8 mouse cellular contexts compared by ENCODE assay signal in genomic region chr10:128546361-128546760, GRCm38 (mm10). TPM values are rescaled to one million over a fixed set of nuclear protein-coding genes. Genes with fewer than 3 reads are reported as not detected.
DNase-seq lines count a peak whose midpoint lies in the region; ATAC-seq and TF ChIP-seq lines count a peak whose summit lies in the region.

No protein-coding gene starts in this region.

- peak overlapping the region; percentile 28; the same call in 1 of the 2 replicates for H3K9ac ChIP-seq in liver, adult 2 months (ENCODE audit: low read depth, low read length)
- H3K9ac ChIP-seq in heart, embryonic 12.5 days = peak overlapping the region; percentile 83
- H3K9ac ChIP-seq in liver, embryonic 16.5 days (ENCODE audit: low read depth, low read length) = peak overlapping the region; percentile 81

- H3K4me1 ChIP-seq in liver, adult 2 months (ENCODE audit: control insufficient read depth, insufficient read depth, low read length) = peaks cover 5% of the 10 kb centered on the region; the same call in 1 of the 2 replicates
- no peaks in the 10 kb centered on the region for H3K4me1 ChIP-seq in brown adipose tissue, adult 24 weeks (ENCODE audit: control insufficient read depth, insufficient read depth, insufficient read length, low read length)
- peaks cover 25% of the 10 kb centered on the region for H3K4me1 ChIP-seq in heart, embryonic 12.5 days (replicated peaks)
- H3K4me1 ChIP-seq in liver, embryonic 16.5 days (ENCODE audit: control insufficient read depth, low read depth, low read length) = peaks cover 12% of the 10 kb centered on the region

- 5% methylated on average over 4 of the region's 4 CpGs for WGBS in liver, adult 2 months
- 11% methylated on average over 4 of the region's 4 CpGs for WGBS in heart, embryonic 12.5 days
- WGBS in liver, embryonic 16.5 days (ENCODE audit: insufficient replicate concordance) = 5% methylated on average over 4 of the region's 4 CpGs

- 0 out of 2 replicates have a peak overlapping the region, but pooled peaks have one; percentile 39 for H3K27ac ChIP-seq in liver, adult 2 months (replicated peaks; ENCODE audit: insufficient read depth, low read depth, low read length)
- H3K27ac ChIP-seq in brown adipose tissue, adult 24 weeks (replicated peaks; ENCODE audit: low read depth, low read length) = peak overlapping the region; percentile 87
- H3K27ac ChIP-seq in heart, embryonic 12.5 days (ENCODE audit: poor library complexity, severe bottlenecking) = peak overlapping the region; percentile 96; the same call in 1 of the 2 replicates
- H3K27ac ChIP-seq in liver, embryonic 16.5 days (ENCODE audit: low read length) = peak overlapping the region; percentile 83

- H3K9me3 ChIP-seq in heart, embryonic 12.5 days (replicated peaks) = no peaks in the 10 kb centered on the region
- H3K9me3 ChIP-seq in liver, embryonic 16.5 days (replicated peaks; ENCODE audit: control insufficient read depth, low read length) = no peaks in the 10 kb centered on the region

- H3K79me2 ChIP-seq in liver, adult 2 months (ENCODE audit: control insufficient read depth, insufficient read depth, low read length) = no peaks in the 10 kb centered on the region; the same call in 1 of the 2 replicates

- peak overlapping the region; percentile 93 for H3K4me2 ChIP-seq in heart, embryonic 12.5 days
- peak overlapping the region; percentile 86 for H3K4me2 ChIP-seq in liver, embryonic 16.5 days (ENCODE audit: low read depth, low read length)

- peak overlapping the region; percentile 80; the same call in 1 of the 2 replicates for H3K4me3 ChIP-seq in liver, adult 2 months (ENCODE audit: insufficient read depth, low read depth, low read length)
- H3K4me3 ChIP-seq in brown adipose tissue, adult 24 weeks (ENCODE audit: insufficient read depth, low read depth, low read length) = peak overlapping the region; percentile 72
- peak overlapping the region; percentile 70 for H3K4me3 ChIP-seq in heart, embryonic 12.5 days
- H3K4me3 ChIP-seq in liver, embryonic 16.5 days (ENCODE audit: low read depth, low read length) = peak overlapping the region; percentile 75

- H3K27me3 ChIP-seq in liver, adult 2 months (ENCODE audit: control insufficient read depth, insufficient read depth, low read length) = no peaks in the 10 kb centered on the region
- H3K27me3 ChIP-seq in heart, embryonic 12.5 days (replicated peaks) = no peaks in the 10 kb centered on the region
- no peaks in the 10 kb centered on the region for H3K27me3 ChIP-seq in liver, embryonic 16.5 days (ENCODE audit: control insufficient read depth, insufficient read depth, low read depth, low read length)
- H3K27me3 ChIP-seq in splenic B cell, adult 2 months (ENCODE audit: control insufficient read depth, insufficient read depth, low read length, poor library complexity, severe bottlenecking) = no peaks in the 10 kb centered on the region

- peak; percentile 55 for DNase-seq in liver, adult 2 months (ENCODE audit: extremely low read depth, low read depth, low spot score)
- DNase-seq in liver = no peak
- peak; percentile 64 for DNase-seq in splenic B cell, adult 2 months (ENCODE audit: low read depth, low spot score)
- no peak for DNase-seq in gastrocnemius, postnatal 10 days
- no peak for DNase-seq in spleen, postnatal 10 days (ENCODE audit: low spot score in 2 of 2)

- TF ChIP-seq POLR2A in liver, adult 2 months (IDR thresholded peaks at IDR 0.05; ENCODE audit: extremely low read depth, insufficient read depth, low read length) = no peak

- no peak for TF ChIP-seq CTCF in liver, adult 2 months (IDR thresholded peaks at IDR 0.05; ENCODE audit: low read depth, low read length)

- no peak for ATAC-seq in heart, embryonic 12.5 days (ENCODE audit: insufficient number of reproducible peaks, low FRiP score)
- no peak for ATAC-seq in liver, embryonic 16.5 days (ENCODE audit: low read depth)

- peaks cover 26% of the 10 kb centered on the region for H3K36me3 ChIP-seq in liver, adult 2 months (ENCODE audit: control insufficient read depth, insufficient read depth, low read length)
- peaks cover 40% of the 10 kb centered on the region for H3K36me3 ChIP-seq in heart, embryonic 12.5 days
- H3K36me3 ChIP-seq in liver, embryonic 16.5 days (ENCODE audit: control insufficient read depth, insufficient read depth) = peaks cover 22% of the 10 kb centered on the region
- H3K36me3 ChIP-seq in splenic B cell, adult 2 months (ENCODE audit: control insufficient read depth, insufficient read depth, low read length, poor library complexity, severe bottlenecking) = peaks cover 18% of the 10 kb centered on the region

RNA-seq across cellular contexts. Expression of gene Zc3h10, which starts 1.2 kb away (rescaled TPM):
- total RNA-seq in liver, adult 2 months (2014; rRNA removed) = 3.2 and 4.4 TPM in 2 replicates
- 6.8 and 8.1 TPM in 2 replicates for polyA plus RNA-seq in liver, adult 2 months (2012; rRNA removed)
- polyA plus RNA-seq in brown adipose tissue, adult 24 weeks (2012; ENCODE audit: insufficient read depth, insufficient read length, missing spikeins) = 4.7 TPM in 2 replicates
- polyA plus RNA-seq in heart, embryonic 12.5 days (2016; fragmentation: Nextera tagmentation; extraction: Ambion mirVana) = 10.2 and 11.9 TPM in 2 replicates
- 4.9 and 5.7 TPM in 2 replicates for polyA plus RNA-seq in liver, embryonic 16.5 days (2015; fragmentation: Nextera tagmentation; extraction: Ambion mirVana)
- 1 to 10 TPM; 5.2 to 6.3 TPM for total RNA-seq in gastrocnemius, postnatal 10 days (2021)

RNA-seq across cellular contexts. Expression of gene Rpl41, which starts 2.7 kb away (rescaled TPM):
- 921 and 1,015 TPM in 2 replicates for total RNA-seq in liver, adult 2 months (2014; rRNA removed)
- 794 TPM in 2 replicates for polyA plus RNA-seq in liver, adult 2 months (2012; rRNA removed)
- 1,628 and 2,018 TPM in 2 replicates for polyA plus RNA-seq in brown adipose tissue, adult 24 weeks (2012; ENCODE audit: insufficient read depth, insufficient read length, missing spikeins)
- 2,275 and 2,341 TPM in 2 replicates for polyA plus RNA-seq in heart, embryonic 12.5 days (2016; fragmentation: Nextera tagmentation; extraction: Ambion mirVana)
- 2,106 and 2,245 TPM in 2 replicates for polyA plus RNA-seq in liver, embryonic 16.5 days (2015; fragmentation: Nextera tagmentation; extraction: Ambion mirVana)
- total RNA-seq in gastrocnemius, postnatal 10 days (2021) = 1,000 to 10,000 TPM; 1,962 to 2,082 TPM

RNA-seq across cellular contexts. Expression of gene Pa2g4, which starts 19.4 kb away (rescaled TPM):
- total RNA-seq in liver, adult 2 months (2014; rRNA removed) = 24.7 and 30.0 TPM in 2 replicates
- polyA plus RNA-seq in liver, adult 2 months (2012; rRNA removed) = 17.6 and 17.8 TPM in 2 replicates
- 36.0 and 56.8 TPM in 2 replicates for polyA plus RNA-seq in brown adipose tissue, adult 24 weeks (2012; ENCODE audit: insufficient read depth, insufficient read length, missing spikeins)
- polyA plus RNA-seq in heart, embryonic 12.5 days (2016; fragmentation: Nextera tagmentation; extraction: Ambion mirVana) = 132 and 136 TPM in 2 replicates
- polyA plus RNA-seq in liver, embryonic 16.5 days (2015; fragmentation: Nextera tagmentation; extraction: Ambion mirVana) = 96.2 and 103 TPM in 2 replicates
- 10 to 100 TPM; 65.8 to 72.9 TPM for total RNA-seq in gastrocnemius, postnatal 10 days (2021)

RNA-seq across cellular contexts. Expression of gene Esyt1, which starts 20.7 kb away (rescaled TPM):
- 7.9 and 10.7 TPM in 2 replicates for total RNA-seq in liver, adult 2 months (2014; rRNA removed)
- 9.2 and 12.8 TPM in 2 replicates for polyA plus RNA-seq in liver, adult 2 months (2012; rRNA removed)
- 31.6 and 35.5 TPM in 2 replicates for polyA plus RNA-seq in brown adipose tissue, adult 24 weeks (2012; ENCODE audit: insufficient read depth, insufficient read length, missing spikeins)
- polyA plus RNA-seq in heart, embryonic 12.5 days (2016; fragmentation: Nextera tagmentation; extraction: Ambion mirVana) = 25.0 and 26.5 TPM in 2 replicates
- 10.3 and 10.5 TPM in 2 replicates for polyA plus RNA-seq in liver, embryonic 16.5 days (2015; fragmentation: Nextera tagmentation; extraction: Ambion mirVana)
- 10 to 100 TPM; 22.5 to 30.4 TPM for total RNA-seq in gastrocnemius, postnatal 10 days (2021)

RNA-seq across cellular contexts. Expression of gene Erbb3, which starts 43.1 kb away (rescaled TPM):
- 92.9 and 115 TPM in 2 replicates for total RNA-seq in liver, adult 2 months (2014; rRNA removed)
- 37.4 and 37.9 TPM in 2 replicates for polyA plus RNA-seq in liver, adult 2 months (2012; rRNA removed)
- polyA plus RNA-seq in brown adipose tissue, adult 24 weeks (2012; ENCODE audit: insufficient read depth, insufficient read length, missing spikeins) = 1.3 and 2.0 TPM in 2 replicates
- polyA plus RNA-seq in heart, embryonic 12.5 days (2016; fragmentation: Nextera tagmentation; extraction: Ambion mirVana) = 7.5 and 7.6 TPM in 2 replicates
- 4.2 and 5.2 TPM in 2 replicates for polyA plus RNA-seq in liver, embryonic 16.5 days (2015; fragmentation: Nextera tagmentation; extraction: Ambion mirVana)
- total RNA-seq in gastrocnemius, postnatal 10 days (2021) = 1 to 10 TPM; 7.7 to 9.0 TPM

Comparison
In these comparisons a context has a peak if more than half of its experiments do, and no peak if none do; other contexts are left out.
1. DNase-seq: peak in liver, adult 2 months (single experiment) and splenic B cell, adult 2 months (single experiment); none in liver (single experiment), gastrocnemius, postnatal 10 days (single experiment) and spleen, postnatal 10 days (0 of 2).
2. H3K27ac ChIP-seq: peak in every context shown above with its lines; median percentile 96 in heart, embryonic 12.5 days; 87 in brown adipose tissue, adult 24 weeks; 83 in liver, embryonic 16.5 days; 39 in liver, adult 2 months.
3. H3K9ac ChIP-seq: peak in every context shown above with its lines; median percentile 83 in heart, embryonic 12.5 days; 81 in liver, embryonic 16.5 days; 28 in liver, adult 2 months.
4. Peak in every context shown above with its lines, with median percentiles within 50 percentile points of each other: H3K4me3 ChIP-seq.